Mouse (Mus musculus) liver, adult (tissue): Measurements from ENCODE around the gene Slc25a21.

Experiments
- GATA4 ChIP-seq: IDR thresholded peaks from 2 replicates; pipeline ENCODE4 v1.6.1; 2014; ENCODE audit warnings: mild to moderate bottlenecking, low read length; ENCODE audit not compliant: insufficient replicate concordance

Slc25a21 gene

DNA sequence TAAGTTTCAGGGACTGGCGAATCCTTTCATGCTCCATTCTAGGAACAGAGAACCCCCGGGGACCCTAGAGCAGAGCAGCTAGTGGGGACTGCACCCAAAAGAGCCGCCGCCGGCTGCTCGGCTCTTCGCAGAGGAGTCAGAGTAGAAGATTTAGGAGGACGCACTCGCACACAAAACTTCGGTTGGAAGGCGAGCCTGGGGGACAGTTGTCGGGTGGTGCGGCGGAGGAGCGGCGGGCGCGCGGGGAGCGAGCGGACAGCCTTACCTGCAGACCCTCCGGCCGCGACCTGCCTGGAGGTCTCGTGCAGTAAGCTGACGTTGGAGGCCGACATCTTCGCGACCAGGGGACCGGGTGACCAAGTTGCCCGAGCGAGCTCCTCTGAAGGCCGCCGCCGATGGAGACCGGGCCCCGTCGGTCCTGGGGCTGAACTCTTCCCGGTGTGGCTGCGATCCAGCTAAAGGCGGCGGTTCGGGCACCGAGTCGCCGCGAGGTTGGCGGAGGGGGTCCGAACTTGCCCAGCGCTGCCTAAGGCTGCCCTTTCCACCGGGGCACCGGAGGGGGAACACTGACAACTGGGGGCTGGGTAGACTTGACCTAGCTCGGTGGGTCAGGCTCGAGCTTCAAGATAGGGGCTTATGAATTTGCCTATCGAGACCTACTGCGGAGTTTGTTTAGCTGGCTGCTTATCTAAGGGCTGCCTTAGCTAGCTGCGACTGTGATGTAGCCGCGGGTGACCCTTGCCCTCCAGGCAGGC lies 487 bp downstream of the Slc25a21 start:
- no peak; the same call in 1 of the 2 replicates for TF ChIP-seq GATA4

DNA sequence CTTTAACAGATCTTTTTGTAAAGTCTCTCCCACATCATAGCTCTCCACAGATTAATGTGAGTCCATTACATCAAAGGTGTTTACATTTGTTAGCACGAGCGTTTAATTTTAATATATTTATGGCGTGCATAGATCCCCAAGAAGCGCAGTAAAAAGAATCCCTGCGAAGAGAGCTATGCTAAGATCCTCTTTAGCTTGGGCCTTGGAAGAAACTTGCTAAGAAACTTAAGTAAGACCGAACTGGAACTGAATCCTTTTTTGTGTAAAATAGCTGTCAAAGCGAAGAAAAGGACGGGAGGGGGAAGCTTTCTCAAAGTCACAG lies 1.0 kb downstream of the Slc25a21 start:
- no peak for TF ChIP-seq GATA4

DNA sequence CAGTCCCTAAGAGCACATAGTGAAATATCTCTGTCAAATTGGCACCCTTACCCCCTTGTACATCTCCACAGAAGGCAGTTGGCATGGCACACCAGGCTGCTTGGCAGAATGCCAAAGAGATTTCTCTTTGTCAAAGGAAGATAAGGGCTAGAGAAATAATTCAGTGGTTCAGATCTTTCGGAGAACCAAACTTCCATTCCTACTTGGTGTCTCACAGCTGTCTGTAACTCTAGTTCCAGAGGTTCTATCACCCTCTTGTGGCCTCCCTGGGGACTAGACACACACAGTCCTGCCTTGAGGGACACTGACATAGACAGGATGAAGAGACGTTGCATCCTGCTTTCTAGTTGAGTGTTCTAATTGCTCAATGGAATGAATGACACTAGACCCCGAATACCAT lies 2.7 kb downstream of the Slc25a21 start:
- TF ChIP-seq GATA4: no peak

DNA sequence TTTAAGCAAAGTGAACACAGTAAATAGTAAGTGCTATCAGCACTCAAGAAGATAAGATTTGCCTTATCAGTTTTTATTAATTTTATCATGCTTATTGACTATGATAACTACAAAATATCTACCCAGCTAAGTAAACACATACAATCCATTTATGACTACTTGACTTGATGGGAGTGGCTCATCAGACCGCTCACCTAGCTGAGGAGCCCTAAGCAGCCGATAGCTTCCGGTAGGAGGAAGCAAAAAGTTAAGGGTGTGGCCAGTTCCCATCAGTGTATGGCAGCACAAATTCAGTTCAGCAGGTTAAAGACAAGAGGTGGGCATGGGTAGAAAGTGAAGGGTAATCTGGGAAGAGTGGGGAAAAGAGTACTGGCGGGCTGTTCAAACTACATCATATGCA lies 10.2 kb downstream of the Slc25a21 start:
- TF ChIP-seq GATA4: no peak

DNA sequence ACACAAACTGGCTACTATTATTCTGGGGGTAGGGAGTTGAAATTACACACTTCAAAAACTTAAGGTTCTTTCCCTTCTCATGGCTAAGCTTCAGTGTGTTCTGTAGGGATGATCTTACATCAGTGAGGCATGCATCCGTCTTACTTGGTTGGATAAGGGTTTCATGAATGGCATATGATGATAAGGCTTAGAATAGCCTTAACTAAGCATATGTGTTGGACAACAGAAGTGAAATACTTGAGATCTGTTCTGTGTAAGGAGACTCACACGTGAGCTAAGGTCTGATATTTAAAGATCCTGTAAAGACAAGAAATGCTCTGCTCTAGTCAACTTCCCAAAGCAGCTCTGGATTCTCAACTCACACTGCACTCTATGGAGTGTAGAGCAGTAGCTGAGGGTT lies 11.1 kb downstream of the Slc25a21 start:
- no peak for TF ChIP-seq GATA4

DNA sequence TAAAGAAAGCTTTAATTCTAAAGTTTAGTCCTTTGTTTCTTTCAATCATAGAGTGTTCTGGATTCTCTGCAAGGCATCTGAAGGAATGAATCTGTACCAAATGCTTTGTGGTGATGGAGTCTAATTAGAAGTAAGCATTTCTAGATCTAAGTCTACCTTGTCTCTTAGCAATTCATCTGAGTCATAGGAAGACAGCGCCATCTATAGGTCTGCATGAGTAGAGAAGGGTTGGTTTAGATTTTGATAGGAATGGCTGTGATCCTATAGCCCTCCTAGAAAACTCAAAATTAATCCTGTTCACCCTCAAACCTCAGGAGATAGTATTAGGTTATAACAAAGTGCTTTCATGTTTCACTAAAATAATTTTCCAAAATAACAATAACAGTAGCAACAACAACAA lies 11.8 kb downstream of the Slc25a21 start:
- no peak for TF ChIP-seq GATA4

DNA sequence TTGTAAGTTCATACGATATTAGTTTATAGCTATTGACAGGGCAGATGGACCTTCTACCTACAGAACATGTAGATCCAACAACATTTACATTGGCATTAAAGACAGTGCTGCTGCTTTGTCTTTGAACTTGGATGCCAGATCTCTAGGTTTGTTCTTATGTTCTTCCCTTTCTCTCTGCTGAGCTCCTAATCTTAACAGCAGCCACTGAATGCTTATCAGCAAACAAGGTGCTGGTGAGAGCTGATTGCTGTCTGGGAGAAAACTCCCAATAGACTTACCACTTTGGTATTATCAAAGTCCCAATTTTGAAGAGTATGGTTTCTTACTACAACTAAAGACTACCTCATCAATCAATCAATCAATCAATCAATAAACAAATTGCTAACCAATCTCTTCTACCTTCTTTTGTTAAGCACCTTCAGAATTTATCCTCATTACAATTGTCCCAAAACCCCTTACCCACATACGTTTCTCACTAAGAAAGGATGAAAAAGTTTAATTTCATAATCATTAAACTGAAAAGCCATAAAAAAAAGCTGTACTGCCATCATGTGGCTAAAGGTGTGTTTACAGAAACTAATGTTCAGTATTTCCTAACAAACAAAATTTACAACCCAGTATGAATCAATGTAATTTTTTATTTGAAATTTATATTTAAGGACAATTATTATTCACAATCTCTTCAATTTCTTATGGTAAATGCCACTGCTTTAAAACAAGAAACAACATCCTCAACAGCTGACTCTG lies 12.7 kb downstream of the Slc25a21 start:
- no peak for TF ChIP-seq GATA4

DNA sequence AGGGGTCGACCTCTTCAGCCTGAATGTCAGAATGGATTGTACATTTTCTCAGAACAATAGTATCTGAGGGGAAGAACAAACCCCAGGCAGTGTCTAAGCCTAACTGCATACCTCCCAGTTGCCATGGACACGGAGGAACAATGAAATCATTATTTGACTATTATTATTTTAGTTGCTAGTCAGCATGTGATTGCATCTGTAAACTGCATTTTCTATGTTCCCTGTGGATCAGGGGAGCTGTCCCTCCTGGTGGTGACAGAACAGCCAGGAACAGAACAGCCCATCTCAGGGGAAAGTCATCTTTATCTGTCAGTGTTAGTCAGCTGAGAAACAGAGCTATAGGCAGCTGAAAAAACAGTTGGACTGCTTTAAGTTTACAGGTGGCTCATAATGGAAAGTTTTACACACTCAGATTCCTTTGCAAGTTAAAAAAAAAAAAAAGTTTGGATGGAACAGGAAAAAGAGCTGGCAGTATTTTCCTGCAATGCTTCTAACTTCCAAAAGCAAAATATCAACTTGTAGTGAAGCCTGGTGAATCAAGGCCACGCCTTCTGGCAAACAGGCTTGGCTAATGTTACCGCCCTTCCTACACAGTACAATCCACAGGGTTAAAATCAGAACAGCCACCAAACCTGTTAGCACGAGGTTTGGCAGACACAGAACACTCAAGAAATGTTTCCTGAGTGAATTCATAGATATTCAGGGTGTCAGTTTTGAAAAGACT lies 17.6 kb downstream of the Slc25a21 start:
- no peak for TF ChIP-seq GATA4

DNA sequence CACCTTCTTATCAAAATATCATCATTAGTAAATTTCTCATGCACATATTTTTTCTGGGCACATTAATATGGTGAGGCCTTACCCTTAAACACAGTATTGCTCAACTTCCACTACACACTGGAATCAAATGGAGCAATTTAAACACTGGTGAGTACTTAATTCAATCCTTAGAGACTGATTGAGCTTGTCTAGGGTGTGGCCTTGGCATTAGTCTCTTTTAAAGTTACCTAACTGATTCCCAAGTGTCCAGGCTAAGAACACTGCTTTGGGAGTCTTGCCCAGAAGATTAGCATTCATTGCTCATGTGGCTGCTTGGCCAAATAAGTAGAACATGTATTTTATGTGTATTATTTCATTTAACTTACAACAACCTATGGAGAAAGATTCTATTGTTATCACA lies 18.5 kb downstream of the Slc25a21 start:
- TF ChIP-seq GATA4: no peak

DNA sequence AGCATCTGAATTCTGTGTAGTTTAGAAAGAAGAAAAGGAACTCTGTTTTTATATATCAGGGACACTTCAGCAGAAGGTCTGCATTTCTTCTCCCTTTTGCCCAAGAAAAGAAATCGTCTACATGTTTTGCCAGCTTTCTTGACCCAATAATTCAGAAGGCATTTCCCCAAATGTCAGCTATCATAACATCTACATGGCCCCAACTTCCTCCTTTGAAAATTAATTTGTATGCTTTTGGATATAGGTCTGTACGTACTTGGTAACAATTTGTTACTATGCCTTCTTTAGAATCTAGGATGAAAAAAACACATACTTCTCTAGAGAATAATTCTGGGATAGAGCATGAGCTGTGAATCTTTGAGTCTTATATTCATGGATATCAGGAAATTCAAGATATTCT lies 34.0 kb downstream of the Slc25a21 start:
- TF ChIP-seq GATA4: no peak

DNA sequence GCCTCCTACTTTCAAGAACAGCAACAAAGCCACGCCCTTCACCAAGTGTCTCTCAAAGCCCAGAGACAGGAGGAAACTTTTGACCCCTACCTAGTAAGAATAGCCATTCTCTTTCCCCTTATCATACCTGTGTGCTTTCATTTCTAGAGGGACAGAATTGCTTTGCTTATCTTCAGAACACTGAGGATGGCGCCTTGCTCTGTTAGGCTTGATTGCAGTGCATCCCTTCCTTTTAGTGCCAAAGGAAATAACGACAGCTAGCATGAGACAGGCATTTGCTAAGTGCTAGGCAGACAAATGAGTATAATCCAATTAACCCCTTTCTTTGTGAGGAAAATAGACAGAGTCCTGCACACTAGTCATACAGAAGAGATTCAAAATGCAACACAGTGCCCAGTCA lies 34.4 kb downstream of the Slc25a21 start:
- TF ChIP-seq GATA4: no peak

DNA sequence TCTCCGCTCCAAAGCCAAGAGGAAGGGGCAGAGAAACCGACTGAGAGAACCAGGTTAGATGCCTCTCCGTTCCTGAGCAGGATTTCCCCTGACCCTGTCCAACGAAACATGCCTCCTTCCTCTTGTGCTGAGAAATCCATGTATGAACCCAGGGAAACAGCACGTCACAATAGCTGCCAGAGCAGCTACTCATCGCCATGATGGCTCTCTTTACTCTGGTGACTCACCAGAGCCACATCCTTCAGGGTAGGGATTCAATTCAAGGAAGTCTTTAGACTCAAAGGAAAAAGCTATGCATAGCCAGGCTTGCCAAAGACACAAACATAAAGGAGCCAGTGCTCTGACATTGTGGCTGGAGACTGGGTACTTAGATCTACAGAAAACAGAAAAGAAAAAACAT lies 37.4 kb downstream of the Slc25a21 start:
- no peak for TF ChIP-seq GATA4

DNA sequence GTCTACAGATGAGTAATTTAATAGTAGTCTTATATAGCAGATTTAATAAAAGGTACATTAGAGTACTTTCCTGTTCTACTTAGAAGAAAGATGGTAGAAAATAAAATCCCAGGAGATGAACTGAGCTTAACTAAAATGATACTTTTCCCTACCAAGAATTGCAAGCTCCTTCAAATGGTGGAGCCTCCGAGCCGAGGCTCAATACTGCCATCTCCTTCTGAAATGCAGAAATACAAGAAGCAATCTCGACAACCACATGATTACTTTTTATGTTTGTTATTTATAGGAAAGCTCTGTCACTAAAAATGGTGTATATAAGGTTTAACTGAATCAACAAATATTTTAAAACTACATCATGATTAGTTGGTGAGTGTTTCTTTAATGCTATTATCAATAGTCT lies 39.0 kb downstream of the Slc25a21 start:
- TF ChIP-seq GATA4: no peak

DNA sequence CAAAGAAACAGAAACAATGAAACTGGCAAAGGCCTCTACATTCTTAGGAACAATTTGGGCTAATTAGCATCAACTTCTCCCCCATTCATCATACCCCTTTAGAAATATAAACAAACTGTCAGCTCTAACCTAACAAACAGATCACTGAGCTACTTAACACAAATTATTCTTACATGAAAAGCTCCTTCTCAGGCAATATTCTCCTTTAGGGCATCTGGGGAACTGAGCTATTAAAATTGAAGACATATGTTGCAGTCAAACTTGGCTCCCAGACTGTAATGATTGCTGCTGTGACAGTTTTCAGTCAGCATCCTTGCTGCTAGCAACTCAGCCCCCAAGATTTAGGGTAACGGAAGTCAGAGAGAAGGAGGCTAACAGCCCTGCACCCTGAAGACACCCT lies 58.3 kb downstream of the Slc25a21 start:
- TF ChIP-seq GATA4: no peak

DNA sequence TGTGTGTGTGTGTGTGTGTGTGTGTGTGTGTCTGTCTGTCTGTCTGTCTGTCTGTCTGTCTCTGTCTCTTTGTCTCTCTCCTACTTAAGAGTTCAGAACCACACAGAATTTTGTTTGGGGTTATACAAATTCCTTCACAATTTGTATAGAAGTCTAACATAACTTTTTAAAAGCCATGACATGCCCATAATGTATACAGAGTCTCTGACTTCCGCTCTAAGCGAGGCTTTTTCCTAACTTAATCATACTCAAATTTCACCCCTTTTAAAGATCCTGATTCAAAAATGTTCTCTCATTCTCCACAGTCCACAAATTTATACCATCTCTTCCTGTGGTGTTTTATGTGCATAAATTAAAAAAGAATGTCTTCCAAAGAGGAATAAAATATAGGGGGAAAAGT lies 59.5 kb downstream of the Slc25a21 start:
- TF ChIP-seq GATA4: no peak

DNA sequence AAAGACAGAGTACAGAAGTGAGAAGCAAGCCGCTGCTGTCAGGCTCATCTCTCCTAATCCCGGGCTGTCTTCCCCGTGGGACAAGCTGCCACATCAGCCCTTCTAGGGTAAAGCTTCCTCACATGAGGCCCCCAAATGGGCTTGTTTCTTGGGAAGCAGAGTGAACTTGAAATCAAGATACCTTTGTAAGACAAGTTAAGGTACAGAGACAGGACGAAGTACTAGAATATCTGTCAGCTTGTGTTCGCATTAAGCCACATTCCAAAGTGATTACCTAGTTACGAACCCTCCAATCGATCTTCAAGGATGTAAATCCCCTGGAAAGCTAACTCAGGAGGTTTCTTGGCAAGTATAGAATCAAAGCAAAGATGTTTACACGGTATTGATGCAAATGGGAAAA lies 78.7 kb downstream of the Slc25a21 start:
- no peak for TF ChIP-seq GATA4
